Mouse (Mus musculus) lung, embryonic 14.5 days (tissue): ENCODE measurements around the gene Snx10. TPM values are rescaled to one million over a fixed set of nuclear protein-coding genes. Genes with fewer than 3 reads are reported as not detected.

Source experiments
- ATAC-seq: fragments of 200-750 bp; cut with Nextera tagmentation; 2 replicates; pipeline ENCODE4 v1.8.0; 2017; ENCODE audit warnings: mild to moderate bottlenecking, moderate TSS enrichment, moderate library complexity; ENCODE audit not compliant: insufficient read depth
- DNase-seq: peaks from one replicate; pipeline ENCODE4 v3.0.0-alpha.2; 2015
- H3K27ac ChIP-seq: fragments of 300-500 bp; sonication (generic); 2 replicates; pipeline ENCODE4 v1.5.1; 2014; ENCODE audit warnings: low read depth, mild to moderate bottlenecking, moderate library complexity
- H3K27me3 ChIP-seq: fragments of 300-500 bp; sonication (generic); 2 replicates; pipeline ENCODE4 v1.6.1; 2014; ENCODE audit warnings: low read length, control low read depth; ENCODE audit not compliant: insufficient read depth
- H3K36me3 ChIP-seq: fragments of 300-500 bp; sonication (generic); 2 replicates; pipeline ENCODE4 v1.6.1; 2014; ENCODE audit warnings: control low read depth; ENCODE audit not compliant: insufficient read depth
- H3K4me1 ChIP-seq: fragments of 300-500 bp; sonication (generic); 2 replicates; pipeline ENCODE4 v1.6.1; 2014; ENCODE audit warnings: antibody characterized with exemption, control low read depth; ENCODE audit not compliant: insufficient read depth
- H3K4me2 ChIP-seq: fragments of 300-500 bp; sonication (generic); 2 replicates; pipeline ENCODE4 v1.6.1; 2014; ENCODE audit warnings: mild to moderate bottlenecking
- H3K4me3 ChIP-seq: fragments of 300-500 bp; sonication (generic); 2 replicates; pipeline ENCODE4 v1.5.1; 2014; ENCODE audit warnings: low read depth, low read length
- H3K9ac ChIP-seq: fragments of 300-500 bp; sonication (generic); 2 replicates; pipeline ENCODE4 v1.6.1; 2014
- H3K9me3 ChIP-seq: fragments of 300-500 bp; sonication (generic); 2 replicates; pipeline ENCODE4 v1.6.1; 2016; ENCODE audit warnings: low read depth, low read length, control low read depth
- CTCF ChIP-seq: IDR thresholded peaks from 2 replicates; pipeline ENCODE4 v1.5.1; 2016; ENCODE audit warnings: antibody characterized with exemption, low read depth
- WGBS: fragments of 180-500 bp; shearing (Covaris S2); extraction: QIAGEN DNeasy Blood & Tissue Kit; methylation state at CpG from one replicate; pipeline ENCODE4 v1.1.7; 2014; 5-methylcytosine and 5-hydroxymethylcytosine counted together
- polyA plus RNA-seq: library from polyadenylated mRNA; unstranded; fragments of >200 nt; fragmentation: Nextera tagmentation; extraction: Ambion mirVana; gene quantifications from 2 replicates; pipeline ENCODE4 v1.2.1, GENCODE M21; 2014

Gene Snx10
- polyA plus RNA-seq, 1 experiment from 2014 or later, result 11.3 TPM

DNA sequence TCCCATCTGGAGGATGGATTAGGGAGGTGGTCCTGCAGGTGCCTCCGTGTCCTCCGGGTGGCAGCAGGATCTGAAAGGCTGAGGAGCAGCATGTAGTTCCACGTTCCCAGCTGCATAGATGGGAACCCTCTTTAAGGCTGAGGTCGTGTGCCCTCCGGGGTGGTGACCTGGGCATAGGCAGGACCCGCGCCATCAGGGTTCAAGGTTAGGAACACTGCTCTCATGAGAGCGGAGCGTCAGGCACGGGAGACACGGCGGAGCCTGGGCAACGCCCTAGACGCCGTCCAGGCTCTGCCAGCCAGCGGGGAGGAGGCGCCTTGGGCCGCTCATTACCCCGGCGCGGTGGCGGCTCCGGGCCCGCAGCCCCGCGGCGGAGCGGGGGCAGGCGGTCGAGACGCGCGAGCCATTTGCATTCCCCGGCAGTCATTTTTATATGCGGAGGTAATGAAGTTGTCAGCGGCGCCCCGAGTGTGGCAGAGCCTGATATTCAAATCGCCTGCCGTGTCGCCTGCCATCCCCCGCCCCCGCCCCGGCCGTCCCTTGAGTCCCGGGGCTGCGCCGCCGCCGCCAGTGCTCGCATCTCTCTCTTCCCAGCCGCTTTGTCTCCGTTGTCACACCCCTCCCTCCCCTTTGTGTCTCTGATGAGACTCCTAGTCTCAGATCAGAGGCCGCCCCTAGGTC lies 88.8 kb downstream of the Snx10 start:
- Histone ChIP-seq H3K36me3 (no peaks in the 10 kb centered on the region), H3K9ac (peak overlapping the region; percentile 56), H3K4me3 (peak overlapping the region; percentile 56), H3K27ac (no peak overlapping the region), H3K27me3 (no peaks in the 10 kb centered on the region), H3K4me1 (0 out of 2 replicates have a peak, but pooled peaks cover 3% of the 10 kb centered on the region), H3K4me2 (peak overlapping the region; percentile 92), H3K9me3 (no peaks in the 10 kb centered on the region)
- ATAC-seq (peak; percentile 81), DNase-seq (peak; percentile 65)
- TF ChIP-seq CTCF, result peak; percentile 76
- under 1% methylated on average over 52 of the region's 54 CpGs for WGBS

DNA sequence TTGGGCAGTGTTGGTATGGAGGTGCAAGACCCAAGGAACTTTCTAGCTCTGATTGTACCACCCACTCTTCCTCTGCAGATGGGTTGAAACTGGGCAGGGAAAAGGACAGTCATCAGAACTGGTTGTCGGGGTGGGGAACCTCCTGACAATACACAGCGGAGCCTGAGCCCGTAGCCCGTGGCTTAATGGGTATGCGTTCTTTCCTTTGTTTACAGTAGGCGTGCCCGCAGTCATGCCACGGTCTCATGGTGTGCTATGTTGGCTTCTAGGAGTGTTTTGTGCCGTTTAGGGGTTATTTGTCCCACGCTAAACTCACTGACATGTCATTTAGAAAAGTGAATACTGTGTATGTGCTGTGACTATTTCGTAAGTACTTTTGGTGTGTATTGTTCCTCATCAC lies 90.0 kb downstream of the Snx10 start:
- Histone ChIP-seq H3K4me2 (no peak overlapping the region), H3K4me3 (no peak overlapping the region), H3K27ac (no peak overlapping the region), H3K9me3 (no peaks in the 10 kb centered on the region), H3K4me1 (0 out of 2 replicates have a peak, but pooled peaks cover 3% of the 10 kb centered on the region), H3K9ac (no peak overlapping the region), H3K27me3 (no peaks in the 10 kb centered on the region), H3K36me3 (no peaks in the 10 kb centered on the region)
- WGBS, result 76% methylated on average over 11 of the region's 11 CpGs
- TF ChIP-seq CTCF, result no peak
- DNase-seq, result no peak
- ATAC-seq, result no peak

DNA sequence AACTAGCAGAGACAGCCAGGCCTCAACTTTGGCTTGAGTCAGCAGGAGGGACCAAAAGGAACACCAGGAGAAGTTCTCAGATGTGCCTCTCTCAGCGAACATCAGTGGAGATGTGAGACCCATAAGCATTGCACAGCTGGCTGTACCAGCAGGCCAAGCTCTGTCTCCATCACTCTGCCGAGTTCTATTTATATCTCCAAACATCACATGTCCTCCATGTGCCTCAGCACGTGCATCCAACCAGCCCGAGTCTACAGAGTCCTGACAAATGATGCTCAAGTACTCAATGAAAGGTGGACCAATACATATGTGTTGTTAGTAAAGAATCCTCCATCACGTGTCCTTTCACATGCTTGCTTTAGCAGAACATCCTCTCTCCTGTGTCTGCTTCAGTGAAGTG lies 103.1 kb downstream of the Snx10 start:
- H3K9me3 ChIP-seq, result no peaks in the 10 kb centered on the region
- ATAC-seq, result no peak
- H3K4me2 ChIP-seq, result no peak overlapping the region
- H3K4me1 ChIP-seq, result no peaks in the 10 kb centered on the region
- no peaks in the 10 kb centered on the region for H3K36me3 ChIP-seq
- no peak overlapping the region for H3K4me3 ChIP-seq
- no peak for DNase-seq
- no peak overlapping the region for H3K27ac ChIP-seq
- no peaks in the 10 kb centered on the region for H3K27me3 ChIP-seq
- TF ChIP-seq CTCF, result no peak
- H3K9ac ChIP-seq, result no peak overlapping the region
- WGBS, result 74% methylated on average over 5 of the region's 5 CpGs

DNA sequence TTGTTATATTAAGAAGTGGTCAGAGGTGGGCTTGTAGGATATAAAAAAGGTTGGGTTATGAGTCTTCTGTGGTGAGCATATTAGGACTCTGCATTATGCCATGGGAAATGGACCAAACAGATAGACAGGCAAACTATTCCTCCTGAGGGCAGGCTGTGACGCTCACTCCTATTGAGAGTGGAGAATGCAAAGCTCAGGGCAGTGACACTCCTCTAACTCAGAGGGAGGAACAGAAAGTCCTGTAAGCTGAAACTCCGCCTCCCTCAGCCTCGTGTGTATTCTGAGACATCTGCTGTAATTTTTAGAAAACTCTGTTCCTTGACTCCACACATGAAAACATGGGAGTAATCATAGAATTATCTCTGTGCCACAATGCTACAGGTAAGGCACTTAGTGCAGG lies 106.0 kb downstream of the Snx10 start:
- Histone ChIP-seq H3K9ac (no peak overlapping the region), H3K4me3 (no peak overlapping the region), H3K4me2 (no peak overlapping the region), H3K27ac (no peak overlapping the region), H3K27me3 (no peaks in the 10 kb centered on the region), H3K4me1 (peaks cover 12% of the 10 kb centered on the region), H3K9me3 (no peaks in the 10 kb centered on the region), H3K36me3 (no peaks in the 10 kb centered on the region)
- TF ChIP-seq CTCF, result no peak
- no peak for ATAC-seq
- peak; percentile 37 for DNase-seq
- 35% methylated on average over 3 of the region's 3 CpGs for WGBS

DNA sequence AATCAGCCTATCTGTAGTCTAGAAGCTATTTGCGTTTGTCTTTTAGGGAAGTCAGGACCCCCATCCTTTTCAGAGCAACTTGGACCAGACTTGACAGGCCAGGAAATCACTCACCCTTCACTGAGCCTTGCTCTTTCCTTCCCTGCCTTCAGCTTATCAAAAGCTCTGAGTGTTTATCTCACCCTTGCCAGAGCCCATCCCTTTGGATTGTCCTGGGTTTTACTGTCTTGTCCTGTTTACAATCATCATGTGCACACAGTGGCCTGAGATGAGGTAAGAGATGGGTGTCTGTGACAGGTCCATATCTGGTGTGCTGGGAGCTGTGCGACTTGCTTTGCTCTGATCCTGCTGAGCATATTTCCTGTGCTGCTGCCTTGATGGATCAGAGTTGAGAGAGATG lies 106.5 kb downstream of the Snx10 start:
- no peak overlapping the region for H3K4me2 ChIP-seq
- peaks cover 12% of the 10 kb centered on the region for H3K4me1 ChIP-seq
- no peaks in the 10 kb centered on the region for H3K9me3 ChIP-seq
- no peak overlapping the region for H3K4me3 ChIP-seq
- no peaks in the 10 kb centered on the region for H3K27me3 ChIP-seq
- TF ChIP-seq CTCF, result no peak
- DNase-seq, result peak; percentile 15
- WGBS, result 30% methylated on average over 2 of the region's 2 CpGs
- no peak overlapping the region for H3K9ac ChIP-seq
- H3K27ac ChIP-seq, result no peak overlapping the region
- H3K36me3 ChIP-seq, result no peaks in the 10 kb centered on the region
- peak; percentile 47; the same call in 1 of the 2 replicates for ATAC-seq

DNA sequence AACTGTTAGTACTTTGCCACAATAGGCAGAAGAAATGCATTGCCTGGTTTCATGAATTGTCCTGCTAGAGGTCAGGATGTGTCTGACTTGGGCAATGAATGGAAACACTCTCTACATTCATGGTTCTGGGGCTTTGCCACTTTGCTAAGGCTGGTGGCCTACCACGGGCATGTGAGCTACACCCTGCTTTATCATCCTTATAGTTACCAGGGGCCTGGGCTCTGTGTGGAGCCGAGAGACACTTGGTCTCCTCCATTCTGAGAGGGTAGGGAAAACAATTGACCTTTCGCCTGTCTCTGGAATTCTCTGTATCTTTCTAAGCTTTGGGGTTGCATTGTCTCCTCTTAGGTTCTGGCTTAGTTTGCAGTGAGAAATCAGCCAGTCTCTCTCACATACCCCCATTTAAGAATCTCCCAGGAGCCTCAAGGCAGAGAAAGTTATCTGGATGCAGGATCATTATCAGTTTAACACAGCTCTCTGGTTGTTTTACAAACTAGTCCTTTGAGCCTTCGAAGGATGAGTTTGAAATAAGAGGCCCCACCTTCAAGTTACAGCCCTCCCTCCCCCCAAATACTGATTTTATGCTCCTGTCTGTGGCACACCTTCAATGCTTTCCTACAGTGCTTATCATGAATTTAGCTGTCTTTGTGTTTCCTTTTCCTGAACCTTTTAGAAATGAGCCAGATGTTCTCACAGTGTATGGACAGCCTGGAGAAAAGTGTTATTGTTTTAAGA lies 109.4 kb downstream of the Snx10 start:
- Histone ChIP-seq H3K4me2 (no peak overlapping the region), H3K27me3 (no peaks in the 10 kb centered on the region), H3K36me3 (no peaks in the 10 kb centered on the region), H3K4me3 (no peak overlapping the region), H3K9ac (no peak overlapping the region), H3K9me3 (no peaks in the 10 kb centered on the region), H3K27ac (peak overlapping the region; percentile 19), H3K4me1 (peaks cover 12% of the 10 kb centered on the region)
- DNase-seq, result peak; percentile 11
- no peak for ATAC-seq
- WGBS, result 57% methylated on average over 4 of the region's 4 CpGs
- TF ChIP-seq CTCF, result no peak

DNA sequence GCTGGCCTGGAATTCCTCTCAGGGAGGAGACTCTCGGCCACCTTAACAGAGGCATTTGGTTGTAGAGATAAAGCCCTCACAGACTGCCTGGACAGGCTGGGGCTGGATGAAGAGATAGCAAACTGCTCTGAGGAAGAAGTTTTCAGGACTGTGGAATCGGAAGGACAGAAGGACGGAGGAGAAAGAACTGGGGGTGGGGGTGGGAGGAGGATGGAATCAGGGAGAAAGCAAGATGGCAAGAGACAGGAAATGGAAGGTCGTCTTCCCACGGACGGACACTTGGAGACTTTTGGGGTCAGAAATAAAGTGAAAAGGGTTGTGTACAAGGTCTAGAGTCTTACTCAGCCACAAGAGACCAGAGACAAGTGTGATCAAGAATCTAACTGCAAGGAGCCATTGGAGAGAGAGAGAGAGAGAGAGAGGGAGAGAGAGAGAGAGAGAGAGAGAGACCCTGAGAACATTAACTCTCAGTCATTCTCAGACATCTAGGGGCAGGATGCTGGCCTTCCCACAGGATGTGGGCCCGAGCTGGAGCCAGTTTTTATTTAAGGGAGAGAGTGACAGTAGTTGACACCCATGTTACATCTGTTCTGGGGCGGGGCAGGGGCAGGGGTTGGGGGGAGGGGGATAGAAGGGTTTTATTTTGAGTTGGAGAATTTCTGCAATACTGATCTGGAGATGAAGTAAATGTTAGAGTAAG lies 110.1 kb downstream of the Snx10 start:
- Histone ChIP-seq H3K9me3 (no peaks in the 10 kb centered on the region), H3K4me2 (no peak overlapping the region), H3K36me3 (no peaks in the 10 kb centered on the region), H3K4me3 (no peak overlapping the region), H3K4me1 (peaks cover 12% of the 10 kb centered on the region), H3K27ac (peak overlapping the region; percentile 19), H3K9ac (no peak overlapping the region), H3K27me3 (no peaks in the 10 kb centered on the region)
- DNase-seq (peak; percentile 38), ATAC-seq (no peak)
- TF ChIP-seq CTCF, result no peak
- 20% methylated on average over 8 of the region's 8 CpGs for WGBS
